Mouse (Mus musculus) ovary, postnatal 14 days (tissue): ENCODE measurements around the gene Gtf2h5.

Experiments used
- DNase-seq: peaks from one replicate; pipeline ENCODE4 v3.0.0; 2022; ENCODE audit warnings: low spot score

The Gtf2h5 gene

DNA sequence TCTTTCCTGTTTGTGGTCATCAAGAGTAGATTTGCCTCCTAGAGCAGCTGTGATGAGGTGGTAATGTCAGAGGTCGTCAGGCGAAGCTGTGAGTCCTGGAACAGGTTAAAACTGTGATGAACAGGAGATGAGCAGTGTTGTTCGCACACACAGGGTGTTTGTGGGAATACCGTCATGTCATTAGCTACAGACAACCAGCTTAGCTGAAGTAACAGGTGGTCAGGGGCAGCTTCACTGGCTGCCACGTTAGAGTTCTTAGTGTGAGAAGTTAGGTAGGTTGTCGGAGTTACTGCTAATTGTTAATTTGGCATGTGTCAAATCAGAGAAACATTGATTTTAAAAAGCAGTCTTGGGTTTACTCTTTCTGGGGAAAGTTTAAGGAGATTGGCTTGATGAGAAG is 34.1 kb downstream of the Gtf2h5 start:
- no peak for DNase-seq

- DNase-seq, result no peak
Measured at GRCm38 (mm10) chr17:6115085-6115484, 35.5 kb downstream of the Gtf2h5 start.

DNA sequence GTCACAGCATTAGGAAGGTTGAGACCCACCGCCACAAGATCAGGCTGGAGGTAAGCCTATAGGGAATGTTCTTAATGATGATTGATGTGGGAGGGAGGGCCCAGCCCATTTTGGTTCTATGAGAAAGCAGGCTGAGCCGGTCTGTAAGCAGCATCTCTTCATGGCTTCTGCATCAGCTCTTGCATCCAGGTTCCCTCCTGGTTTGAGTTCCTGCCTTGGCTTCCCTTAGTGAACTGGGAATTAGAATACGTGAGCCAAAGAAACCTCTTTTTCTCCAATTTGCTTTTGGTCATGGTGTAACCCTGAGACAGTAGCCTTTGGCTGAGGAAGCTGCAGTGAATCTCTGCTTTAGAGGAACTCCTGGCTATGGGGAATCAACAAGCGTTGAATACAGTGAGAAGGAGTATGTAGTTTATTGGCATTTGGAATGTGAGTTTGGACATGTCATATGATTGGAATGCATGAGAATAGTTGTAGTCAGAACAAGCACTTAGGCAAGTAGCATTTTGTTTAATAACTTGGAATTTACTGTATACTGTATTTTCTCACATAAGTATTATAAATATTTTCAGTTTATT is 37.7 kb downstream of the Gtf2h5 start:
- DNase-seq, result no peak

- DNase-seq, result no peak
Measured at GRCm38 (mm10) chr17:6117917-6118316, 38.3 kb downstream of the Gtf2h5 start.

DNA sequence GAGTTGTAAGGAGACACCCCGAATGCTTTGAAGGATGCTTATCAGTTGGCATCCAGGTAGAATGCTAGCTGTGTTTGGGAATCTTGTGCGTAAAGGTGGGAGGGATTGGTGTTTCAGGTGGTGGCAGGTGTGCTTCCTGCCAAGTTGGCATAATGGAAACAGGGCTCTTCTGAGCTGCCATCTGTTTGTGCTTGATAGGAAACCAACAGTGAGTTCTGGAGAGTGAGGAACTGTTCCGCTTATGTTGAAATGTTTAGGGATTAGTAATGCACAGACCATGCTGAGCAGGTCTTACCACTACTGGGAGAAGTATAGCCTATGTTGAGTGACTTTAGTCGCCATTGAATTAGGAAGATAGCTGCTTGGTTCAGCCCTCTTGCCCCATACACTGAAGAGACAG is 39.3 kb downstream of the Gtf2h5 start:
- DNase-seq, result no peak

GRCm38 (mm10) chr17:6123776-6124175 is 44.2 kb downstream of the Gtf2h5 start:
- DNase-seq, result no peak

DNA sequence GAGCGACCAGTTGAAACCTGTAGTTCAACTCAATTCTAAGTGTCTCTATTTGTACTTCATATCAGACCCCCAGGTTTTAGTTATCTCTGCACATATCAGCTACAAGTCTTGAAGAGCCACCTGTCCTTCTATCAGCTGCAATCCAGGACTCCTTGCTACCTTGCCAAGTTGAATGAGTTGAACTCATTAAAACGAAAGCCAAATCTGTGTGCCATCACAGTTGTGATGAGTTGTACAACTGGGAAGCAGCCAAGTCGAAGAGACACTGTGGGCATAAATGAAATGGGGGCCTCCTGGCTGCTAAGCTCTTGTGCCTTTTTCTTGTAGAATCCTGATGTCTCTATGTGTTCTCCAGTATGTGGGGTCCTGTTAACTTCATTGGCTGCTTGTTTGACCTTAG is 45.9 kb downstream of the Gtf2h5 start:
- no peak for DNase-seq

- DNase-seq, result no peak
Measured at GRCm38 (mm10) chr17:6128039-6128438, 48.5 kb downstream of the Gtf2h5 start.

DNA sequence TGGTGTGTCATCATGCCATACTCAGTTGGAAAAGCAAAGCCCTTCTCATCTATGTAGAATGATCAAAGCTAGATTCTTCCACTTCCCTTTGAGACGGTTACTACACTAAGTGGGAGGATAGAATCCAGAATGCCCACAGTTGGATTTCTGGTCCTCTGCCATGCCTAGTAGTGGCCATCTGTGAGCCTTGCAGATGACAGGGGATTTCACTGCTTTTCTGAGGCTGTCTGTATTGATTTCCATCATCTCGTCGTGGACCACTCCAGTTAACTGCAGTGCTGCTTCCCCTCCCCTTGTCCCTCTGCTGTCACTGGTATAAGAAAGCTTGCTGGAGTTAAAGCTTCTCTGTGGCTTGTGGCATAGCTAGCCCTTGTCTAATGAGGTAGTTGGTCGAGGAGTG is 49.8 kb downstream of the Gtf2h5 start:
- DNase-seq, result no peak

DNA sequence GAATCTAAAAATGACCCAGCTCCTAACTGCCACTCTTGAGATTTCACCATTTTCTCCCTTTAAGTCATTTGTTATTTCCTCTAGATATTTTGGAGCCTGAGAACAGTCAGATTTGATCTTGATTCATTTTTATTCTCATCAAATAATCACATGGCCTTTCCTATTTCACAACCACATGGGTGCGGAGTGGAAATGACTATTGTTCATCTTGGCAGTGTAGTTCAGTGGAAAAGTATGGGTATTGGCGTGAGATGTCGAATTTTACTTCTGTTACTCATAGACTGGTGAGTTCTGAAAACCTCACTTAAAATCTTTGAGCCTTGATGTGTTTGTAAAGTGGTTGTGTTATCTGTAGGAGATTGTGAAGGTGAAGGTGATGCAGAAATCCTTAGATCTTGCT is 51.5 kb downstream of the Gtf2h5 start:
- DNase-seq, result no peak
